Mouse (Mus musculus): ENCODE measurements around the gene Gm3250. TPM values are rescaled to one million over a fixed set of nuclear protein-coding genes. Genes with fewer than 3 reads are reported as not detected.

The Gm3250 gene
- total RNA-seq (2023), result not detected in 4 replicates

DNA sequence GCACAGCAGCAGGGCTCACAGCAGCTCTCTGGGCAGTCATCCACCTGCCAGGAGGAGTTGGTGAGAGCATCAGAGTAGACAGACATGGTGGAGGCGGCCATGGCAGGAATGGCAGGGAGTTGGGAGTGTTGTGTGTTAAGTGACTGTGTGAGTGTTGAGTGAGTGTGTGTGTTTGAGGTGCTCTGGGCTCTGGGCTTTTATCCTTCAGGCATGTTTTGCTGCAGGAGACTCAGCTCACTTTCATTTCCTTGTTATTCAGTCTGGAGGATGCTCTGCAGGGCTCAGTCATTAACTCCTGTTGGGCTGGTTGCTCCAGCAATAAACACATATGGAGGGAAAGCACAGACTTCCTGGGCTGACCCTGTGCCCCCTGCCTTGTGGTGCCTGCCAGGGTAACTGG lies at the start of gene Gm3250:
Gene Gm3250 (minus strand): TSS at position 101 of the 400 bp plus-strand sequence.

GRCm38 (mm10) chr10:77826951-77827350 lies 44.6 kb upstream of the Gm3250 start, which contains the start of gene Krtap10-4:
TSS of gene Krtap10-4 (minus strand) at chr10:77827095.

GRCm38 (mm10) chr10:77814382-77814781 lies 32.0 kb upstream of the Gm3250 start, which contains the start of gene Gm2696:
TSS of gene Gm2696 (plus strand) at chr10:77814682.

DNA sequence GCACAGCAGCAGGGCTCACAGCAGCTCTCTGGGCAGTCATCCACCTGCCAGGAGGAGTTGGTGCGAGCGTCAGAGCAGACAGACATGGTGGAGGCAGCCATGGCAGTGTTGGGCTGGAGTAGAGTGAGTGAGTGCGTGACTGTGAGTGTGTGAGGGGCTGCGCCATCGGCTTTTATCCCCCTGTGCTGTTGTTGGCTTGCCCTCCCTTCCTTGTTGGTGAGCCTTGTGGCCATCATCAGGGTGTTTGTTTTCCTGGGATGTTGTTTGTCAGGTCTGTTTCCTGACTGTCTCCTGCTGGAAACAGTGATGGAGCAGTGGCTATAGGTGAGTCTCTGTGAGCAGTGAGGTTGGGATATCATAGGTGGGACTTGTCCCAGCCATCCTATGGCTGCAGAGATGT lies 29.4 kb upstream of the Gm3250 start, which contains the start of gene Gm9507:
Gene Gm9507 (minus strand): TSS at position 101 of the 400 bp plus-strand sequence.

DNA sequence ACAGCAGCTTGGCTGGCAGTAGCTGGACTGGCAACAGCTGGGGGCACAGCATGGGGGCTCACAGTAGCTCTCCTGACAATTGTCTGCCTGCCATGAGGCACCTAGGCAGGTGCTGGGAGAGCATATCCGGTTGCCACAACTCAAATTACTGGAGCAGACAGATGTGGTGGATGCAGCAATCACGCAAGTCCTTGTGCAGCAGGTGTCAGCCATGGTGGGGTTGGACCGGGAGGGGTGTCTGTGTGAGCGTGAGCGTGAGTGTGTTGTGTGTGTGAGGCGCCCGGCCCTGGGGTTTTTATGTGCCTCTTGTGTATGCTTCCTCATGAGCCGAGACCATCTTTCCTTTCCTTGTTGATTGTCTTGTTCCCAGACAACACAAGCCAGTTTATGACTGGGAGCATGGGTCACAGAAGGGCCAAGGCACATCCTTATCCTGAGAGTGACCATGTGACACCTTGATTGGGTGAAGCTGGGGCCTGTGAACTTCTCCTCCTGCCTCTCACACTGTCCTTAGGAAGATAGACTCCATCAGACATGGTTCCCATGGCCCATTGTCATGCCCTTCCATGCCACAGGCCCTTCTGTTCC lies 16.7 kb upstream of the Gm3250 start, which contains the start of gene Gm19668:
Gene Gm19668 (minus strand): TSS at position 213 of the 588 bp plus-strand sequence.

DNA sequence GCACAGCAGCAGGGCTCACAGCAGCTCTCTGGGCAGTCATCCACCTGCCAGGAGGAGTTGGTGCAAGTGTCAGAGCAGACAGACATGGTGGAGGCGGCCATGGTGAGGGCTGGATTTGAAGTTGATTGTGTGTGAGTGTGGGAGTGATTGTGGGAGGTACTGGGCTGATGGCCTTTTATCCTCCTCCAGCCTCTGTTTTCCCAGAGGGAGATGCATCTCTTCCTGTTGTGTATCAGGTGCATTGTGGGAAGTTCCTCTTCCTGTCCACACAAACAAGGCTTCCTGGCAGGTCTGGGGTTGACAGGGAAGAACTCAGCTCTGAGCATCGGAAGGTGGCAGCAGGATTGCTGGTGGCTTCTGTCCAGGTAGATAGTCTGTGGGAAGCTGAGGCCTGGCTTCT lies 12.6 kb upstream of the Gm3250 start, which contains the start of gene Gm9639:
Gene Gm9639 (minus strand): TSS at position 101 of the 400 bp plus-strand sequence.

GRCm38 (mm10) chr10:77787876-77788275 lies 5.5 kb upstream of the Gm3250 start, which contains the start of gene Gm7137:
TSS of gene Gm7137 (minus strand) at chr10:77788200.

DNA sequence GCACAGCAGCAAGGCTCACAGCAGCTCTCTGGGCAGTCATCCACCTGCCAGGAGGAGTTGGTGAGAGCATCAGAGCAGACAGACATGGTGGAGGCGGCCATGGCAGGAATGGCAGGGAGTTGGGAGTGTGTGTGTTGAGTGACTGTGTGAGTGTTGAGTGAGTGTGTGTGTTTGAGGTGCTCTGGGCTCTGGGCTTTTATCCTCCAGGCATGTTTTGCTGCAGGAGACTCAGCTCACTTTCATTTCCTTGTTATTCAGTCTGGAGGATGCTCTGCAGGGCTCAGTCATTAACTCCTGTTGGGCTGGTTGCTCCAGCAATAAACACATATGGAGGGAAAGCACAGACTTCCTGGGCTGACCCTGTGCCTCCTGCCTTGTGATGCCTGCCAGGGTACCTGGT lies 5.5 kb downstream of the Gm3250 start, which contains the start of gene Gm7138:
Gene Gm7138 (minus strand): TSS at position 101 of the 400 bp plus-strand sequence.

GRCm38 (mm10) chr10:77771225-77771624 lies 11.1 kb downstream of the Gm3250 start, which contains the start of gene Gm3238:
TSS of gene Gm3238 (minus strand) at chr10:77771325.

DNA sequence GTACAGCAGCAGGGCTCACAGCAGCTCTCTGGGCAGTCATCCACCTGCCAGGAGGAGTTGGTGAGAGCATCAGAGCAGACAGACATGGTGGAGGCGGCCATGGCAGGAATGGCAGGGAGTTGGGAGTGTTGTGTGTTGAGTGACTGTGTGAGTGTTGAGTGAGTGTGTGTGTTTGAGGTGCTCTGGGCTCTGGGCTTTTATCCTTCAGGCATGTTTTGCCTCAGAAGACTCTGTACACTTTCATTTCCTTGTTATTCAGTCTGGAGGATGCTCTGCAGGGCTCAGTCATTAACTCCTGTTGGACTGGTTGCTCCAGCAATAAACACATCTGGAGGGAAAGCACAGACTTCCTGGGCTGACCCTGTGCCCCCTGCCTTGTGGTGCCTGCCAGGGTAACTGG lies 22.8 kb downstream of the Gm3250 start, which contains the start of gene Gm3233:
Gene Gm3233 (minus strand): TSS at position 101 of the 400 bp plus-strand sequence.

DNA sequence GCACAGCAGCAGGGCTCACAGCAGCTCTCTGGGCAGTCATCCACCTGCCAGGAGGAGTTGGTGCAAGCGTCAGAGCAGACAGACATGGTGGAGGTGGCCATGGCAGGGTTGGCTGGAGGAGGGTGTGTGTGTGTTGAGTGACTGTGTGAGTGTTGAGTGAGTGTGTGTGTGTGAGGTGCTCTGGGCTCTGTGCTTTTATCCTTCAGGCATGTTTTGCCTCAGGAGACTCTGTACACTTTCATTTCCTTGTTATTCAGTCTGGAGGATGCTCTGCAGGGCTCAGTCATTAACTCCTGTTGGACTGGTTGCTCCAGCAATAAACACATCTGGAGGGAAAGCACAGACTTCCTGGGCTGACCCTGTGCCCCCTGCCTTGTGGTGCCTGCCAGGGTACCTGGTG lies 31.1 kb downstream of the Gm3250 start, which contains the start of gene Gm9736:
Gene Gm9736 (minus strand): TSS at position 101 of the 400 bp plus-strand sequence.

GRCm38 (mm10) chr10:77741924-77742688 lies 40.2 kb downstream of the Gm3250 start, which contains the start of gene Gm18596:
TSS of gene Gm18596 (minus strand) at chr10:77742638.

Other genes starting within 250 kb of the Gm3250 start
- gene Pttg1ip, start 200.8 kb downstream of the Gm3250 start, total RNA-seq (2023), result 68.7 to 88.1 TPM (median 80.3 TPM) in 4 replicates
- 59.3 to 66.2 TPM (median 61.2 TPM) in 4 replicates for gene Sumo3, start 176.4 kb downstream of the Gm3250 start, total RNA-seq (2023)
- gene Gm49325, start 176.3 kb downstream of the Gm3250 start, total RNA-seq (2023), result 3.8 TPM in 1 of 4 replicates, not detected in the others
- gene Ube2g2, start 160.3 kb downstream of the Gm3250 start, total RNA-seq (2023), result 36.7 to 55.5 TPM (median 43.1 TPM) in 4 replicates
- gene Tspear, start 96.0 kb downstream of the Gm3250 start, total RNA-seq (2023), result 3.3 to 4.2 TPM (median 3.7 TPM) in 4 replicates
- not detected in 4 replicates for gene Gm19402, start 91.8 kb downstream of the Gm3250 start, total RNA-seq (2023)
- not detected in 4 replicates for gene Gm9508, start 85.3 kb downstream of the Gm3250 start, total RNA-seq (2023)
- not detected in 4 replicates for gene Gm10272, start 75.9 kb downstream of the Gm3250 start, total RNA-seq (2023)
- not detected in 4 replicates for gene Gm10024, start 71.1 kb downstream of the Gm3250 start, total RNA-seq (2023)
- not detected in 4 replicates for gene Gm10142, start 66.7 kb downstream of the Gm3250 start, total RNA-seq (2023)
- not detected in 4 replicates for gene Krtap12-1, start 61.9 kb downstream of the Gm3250 start, total RNA-seq (2023)
- not detected in 4 replicates for gene Gm10100, start 56.1 kb downstream of the Gm3250 start, total RNA-seq (2023)
- gene Gm18596, start 39.9 kb downstream of the Gm3250 start, total RNA-seq (2023), result not detected in 4 replicates
- not detected in 4 replicates for gene Gm9736, start 31.2 kb downstream of the Gm3250 start, total RNA-seq (2023)
- not detected in 4 replicates for gene Gm3233, start 22.9 kb downstream of the Gm3250 start, total RNA-seq (2023)
- not detected in 4 replicates for gene Gm3238, start 11.2 kb downstream of the Gm3250 start, total RNA-seq (2023)
- gene Gm7138, start 5.6 kb downstream of the Gm3250 start, total RNA-seq (2023), result not detected in 4 replicates
- not detected in 4 replicates for gene Gm7137, start 5.7 kb upstream of the Gm3250 start, total RNA-seq (2023)
- not detected in 4 replicates for gene Gm9639, start 12.5 kb upstream of the Gm3250 start, total RNA-seq (2023)
- not detected in 4 replicates for gene Gm19668, start 16.6 kb upstream of the Gm3250 start, total RNA-seq (2023)
- not detected in 4 replicates for gene Gm9507, start 29.3 kb upstream of the Gm3250 start, total RNA-seq (2023)
- gene Gm2696, start 32.1 kb upstream of the Gm3250 start, total RNA-seq (2023), result not detected in 4 replicates
- not detected in 4 replicates for gene Krtap10-4, start 44.6 kb upstream of the Gm3250 start, total RNA-seq (2023)
- not detected in 4 replicates for gene Krtap10-10, start 53.4 kb upstream of the Gm3250 start, total RNA-seq (2023)
- gene Gm36176, start 64.3 kb upstream of the Gm3250 start, total RNA-seq (2023), result not detected in 4 replicates
- not detected in 4 replicates for gene Gm10318, start 70.3 kb upstream of the Gm3250 start, total RNA-seq (2023)
- not detected in 4 replicates for gene Gm3285, start 79.4 kb upstream of the Gm3250 start, total RNA-seq (2023)
- 0.16 to 0.27 TPM in 2 of 4 replicates, not detected in the others for gene Lrrc3, start 120.0 kb upstream of the Gm3250 start, total RNA-seq (2023)
- 21.4 to 30.7 TPM (median 24.9 TPM) in 4 replicates for gene Trpm2, start 188.0 kb upstream of the Gm3250 start, total RNA-seq (2023)
- 7.4 to 12.6 TPM (median 10.7 TPM) in 4 replicates for gene 1810043G02Rik, start 196.0 kb upstream of the Gm3250 start, total RNA-seq (2023)
- gene Pfkl, start 227.5 kb upstream of the Gm3250 start, total RNA-seq (2023), result 76.6 to 97.0 TPM (median 84.3 TPM) in 4 replicates